Mouse (Mus musculus) frontal cortex, postnatal 36 days (tissue): ENCODE results near the gene Glud1.
"Not testable (repeated sequence)": the region's sequence is repeated elsewhere in the genome, so short reads cannot be mapped to it uniquely, and the experiment has no call there.

Experiments
- DNase-seq, 2 experiments: peaks; one replicate each; pipeline ENCODE4 v3.0.0; 2022; ENCODE audit warnings: low spot score in 2 of 2

The Glud1 gene

DNA sequence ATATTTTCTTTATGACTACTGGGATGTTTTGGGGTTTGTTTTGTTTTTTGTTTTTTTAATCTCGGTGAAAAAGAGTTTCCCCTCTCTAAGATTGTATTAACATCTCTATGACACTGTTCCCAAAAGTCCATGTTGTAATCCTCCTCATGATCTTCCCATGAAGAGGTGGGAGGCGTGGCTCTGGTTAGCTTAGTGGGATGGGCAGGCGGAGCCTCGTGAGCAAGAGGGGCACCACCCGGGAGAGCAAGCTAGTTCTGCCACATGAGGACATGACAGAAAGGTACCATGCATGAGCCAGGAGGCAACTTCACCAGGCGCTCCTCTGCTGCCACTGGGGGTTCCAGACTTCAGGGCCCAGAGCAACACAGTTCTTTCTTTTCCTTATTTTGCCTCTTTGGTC, 42.0 kb downstream of the Glud1 start:
- DNase-seq = no peak

DNA sequence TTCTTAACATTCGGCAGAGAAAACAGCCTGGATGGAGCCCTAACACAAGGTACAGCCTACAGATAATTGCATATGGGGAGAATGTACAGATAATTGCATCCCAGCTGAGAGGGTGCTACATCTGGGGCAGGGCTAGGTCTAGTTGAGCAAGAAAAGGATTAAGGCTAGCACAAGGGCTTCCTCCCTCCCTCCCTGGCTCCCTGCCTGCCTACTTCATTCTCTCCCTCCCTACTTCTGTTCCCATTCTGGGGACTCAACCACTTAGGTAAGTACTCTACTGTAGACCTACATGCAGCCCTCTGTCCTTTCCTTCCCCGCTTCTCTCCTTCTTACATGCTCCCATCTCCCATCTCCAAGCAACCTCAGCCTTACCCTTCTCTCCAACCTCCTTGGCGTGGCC, 42.8 kb downstream of the Glud1 start:
- DNase-seq = no peak

DNA sequence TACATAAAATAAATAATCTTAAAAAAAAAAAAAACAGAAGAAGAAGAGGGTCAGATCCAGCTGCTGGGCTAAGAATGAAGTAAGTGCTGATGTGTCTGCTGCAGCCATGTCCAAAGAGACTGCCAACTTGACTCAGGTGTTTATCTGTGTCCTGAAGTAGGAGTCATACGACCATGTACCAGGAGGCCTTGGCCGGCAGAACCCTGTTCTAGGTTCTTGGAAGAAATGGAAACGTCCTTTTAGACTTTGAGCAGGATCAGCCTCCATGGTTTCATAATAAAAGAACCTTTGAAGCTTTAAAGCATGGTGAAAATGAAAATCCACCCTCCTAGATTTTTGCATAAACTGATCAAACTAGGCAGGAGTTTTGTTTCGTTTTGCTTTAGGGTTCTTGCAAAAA, 43.9 kb downstream of the Glud1 start:
- no peak for DNase-seq

DNA sequence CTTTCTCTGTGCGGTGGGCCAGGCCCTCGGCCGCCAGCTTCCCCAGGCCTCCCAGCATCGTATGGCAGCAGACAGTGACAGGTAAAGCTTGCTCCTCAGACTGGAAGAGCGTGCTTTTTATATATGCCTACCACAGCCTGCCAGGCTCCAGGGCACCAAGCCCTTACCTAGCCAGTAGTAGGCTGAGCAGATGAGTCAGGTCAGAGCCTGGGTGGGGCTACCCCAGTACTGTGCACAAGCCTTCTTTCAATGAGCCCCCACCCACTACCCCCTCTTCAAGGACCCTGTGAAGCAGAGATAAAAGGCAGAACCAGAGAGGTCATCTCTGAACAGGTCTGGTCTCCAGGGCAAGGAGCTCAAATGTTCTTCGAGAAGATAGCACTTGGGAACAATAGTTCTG, 44.8 kb downstream of the Glud1 start, which contains the start of gene Fam25c:
Fam25c (minus strand) TSS at position 133 of the 400 bp plus-strand sequence.
- DNase-seq = no peak

DNA sequence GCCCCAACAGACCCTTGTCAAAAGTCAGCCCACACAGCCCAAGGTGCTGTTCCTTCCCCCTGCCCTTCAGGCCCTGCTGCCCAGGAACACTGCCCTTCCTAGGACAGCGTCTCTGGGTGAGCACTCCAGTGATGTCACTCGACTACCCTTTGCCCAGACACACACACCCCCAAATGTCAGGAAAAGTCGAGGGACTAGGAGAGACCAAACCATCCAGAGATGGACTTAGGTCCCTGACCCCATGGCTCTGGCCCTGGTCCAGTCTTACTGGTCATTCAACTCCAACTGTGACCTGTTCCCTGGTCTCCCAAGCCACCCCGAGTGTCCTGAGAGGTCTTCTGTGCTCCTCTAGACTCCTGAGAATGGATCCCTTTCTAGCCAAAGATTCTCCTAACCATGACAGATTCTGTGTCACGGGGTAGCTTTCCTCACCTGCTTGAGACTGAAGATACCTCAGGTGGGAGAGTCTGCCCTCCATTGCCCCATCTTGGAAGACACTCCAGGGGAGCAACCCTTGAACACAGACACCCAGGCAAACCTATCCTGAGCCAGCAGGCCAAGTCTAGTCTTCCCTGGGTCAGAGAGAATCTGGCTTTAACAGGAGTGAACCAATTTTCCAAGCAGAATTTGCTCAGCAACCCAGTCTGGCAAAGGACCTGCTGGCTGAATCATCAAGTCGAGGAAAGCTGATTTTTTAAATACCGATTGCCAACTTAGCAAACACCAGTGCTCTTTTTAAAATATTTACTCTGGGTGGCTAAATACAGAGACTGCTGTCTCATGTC, 47.3 kb downstream of the Glud1 start:
- peak in 1 of 2 experiments; percentile 28 for DNase-seq

DNA sequence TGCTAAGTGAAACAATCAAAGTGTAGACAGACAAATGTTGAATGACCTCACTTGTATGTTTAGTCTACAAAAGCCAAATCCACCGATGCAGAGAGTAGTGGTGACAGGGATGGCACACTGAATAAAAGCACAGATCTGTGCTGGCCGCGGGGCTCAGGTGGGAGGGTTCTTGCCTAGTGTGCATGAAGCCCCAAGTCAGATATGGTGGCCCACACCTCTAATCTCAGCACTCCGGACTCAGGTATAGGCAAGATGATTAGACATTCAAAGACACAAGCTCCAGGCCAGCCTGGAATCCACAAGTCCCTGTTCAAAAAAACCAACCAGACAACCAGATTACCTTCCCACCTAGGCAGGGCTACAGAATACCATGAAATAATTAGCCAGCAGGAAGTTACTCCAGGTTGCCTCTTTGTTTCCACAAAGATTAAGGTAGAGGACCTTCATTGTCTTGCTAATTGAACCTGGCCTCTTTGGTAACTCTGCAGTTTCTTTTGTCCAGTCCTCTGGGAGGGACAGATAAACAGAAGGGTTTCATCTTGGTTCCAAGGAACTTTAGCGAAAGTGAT, 49.2 kb downstream of the Glud1 start:
- DNase-seq = no peak

DNA sequence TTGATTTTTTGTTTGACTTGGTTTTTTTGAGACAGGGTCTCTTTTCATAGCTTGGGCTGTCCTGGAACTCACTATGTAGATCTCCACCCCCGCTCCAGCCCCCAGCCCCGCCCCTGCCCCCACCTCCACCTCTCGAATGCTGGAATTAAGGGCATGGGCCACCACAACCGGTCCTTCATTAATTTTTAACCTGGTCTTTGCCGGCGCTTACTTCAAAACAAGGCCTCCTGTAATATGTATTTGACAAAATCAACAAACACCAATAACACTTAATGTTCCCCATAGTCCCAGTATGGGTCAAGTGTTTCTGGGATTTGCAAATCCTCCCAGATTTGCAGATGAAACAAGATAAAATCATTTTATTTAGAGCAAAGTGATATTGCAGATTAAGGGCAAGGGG, 49.7 kb downstream of the Glud1 start:
- no peak for DNase-seq

DNA sequence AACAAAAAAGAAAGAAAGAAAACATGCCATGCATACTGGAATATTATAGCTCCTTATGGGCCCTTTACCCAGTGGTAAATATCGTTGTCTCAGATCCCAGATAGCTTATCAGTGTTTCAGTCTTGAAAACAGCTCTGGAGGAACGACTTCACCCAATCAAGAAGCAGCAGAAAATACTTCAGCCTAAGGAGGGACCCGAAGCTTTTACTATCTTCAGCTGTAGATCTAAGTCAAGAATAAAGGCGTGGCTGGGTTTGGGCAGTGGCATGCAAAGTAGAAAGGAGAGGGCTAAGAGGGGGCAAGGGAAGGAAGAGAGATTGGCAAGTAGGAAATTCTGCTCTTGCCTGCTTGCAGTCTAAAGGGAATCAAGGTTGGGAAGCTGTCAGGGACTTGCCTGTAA, 51.6 kb downstream of the Glud1 start:
- DNase-seq = no peak

DNA sequence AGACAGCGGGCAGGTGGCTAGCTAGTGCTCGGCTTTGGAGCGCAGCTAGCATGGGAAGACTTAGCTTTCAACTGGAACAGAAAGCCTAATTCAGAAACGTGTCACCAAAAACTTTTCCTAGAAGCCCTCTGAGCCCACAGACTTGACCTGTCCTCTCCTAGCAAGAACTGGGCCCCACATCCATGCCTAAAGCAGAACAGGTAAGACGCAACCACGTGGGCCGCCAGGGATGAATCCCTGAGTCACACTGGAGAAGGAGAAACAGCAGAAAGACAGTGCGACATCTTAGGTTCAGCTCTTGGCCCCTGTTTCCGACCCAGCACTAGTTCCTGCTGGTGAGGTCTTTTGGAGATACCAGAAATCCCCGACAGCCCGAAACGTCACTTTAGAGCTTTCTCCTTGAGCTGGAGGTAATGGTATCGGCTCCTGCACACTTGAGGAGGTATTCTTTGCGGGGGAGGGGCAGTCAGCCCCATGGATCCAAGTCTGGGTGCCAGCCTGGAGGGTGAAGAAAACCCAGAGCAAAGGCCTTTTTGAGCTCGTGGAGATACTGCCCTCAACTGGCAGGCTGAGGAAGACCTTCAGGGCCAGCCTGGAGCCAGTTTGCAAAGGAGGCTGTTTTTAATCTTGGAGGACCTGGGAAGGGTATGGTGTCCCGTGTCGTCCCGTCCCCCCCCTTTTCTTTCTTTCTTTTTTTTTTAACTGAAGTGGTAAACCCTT, 52.4 kb downstream of the Glud1 start:
- DNase-seq = peak; percentile 42 to 70

DNA sequence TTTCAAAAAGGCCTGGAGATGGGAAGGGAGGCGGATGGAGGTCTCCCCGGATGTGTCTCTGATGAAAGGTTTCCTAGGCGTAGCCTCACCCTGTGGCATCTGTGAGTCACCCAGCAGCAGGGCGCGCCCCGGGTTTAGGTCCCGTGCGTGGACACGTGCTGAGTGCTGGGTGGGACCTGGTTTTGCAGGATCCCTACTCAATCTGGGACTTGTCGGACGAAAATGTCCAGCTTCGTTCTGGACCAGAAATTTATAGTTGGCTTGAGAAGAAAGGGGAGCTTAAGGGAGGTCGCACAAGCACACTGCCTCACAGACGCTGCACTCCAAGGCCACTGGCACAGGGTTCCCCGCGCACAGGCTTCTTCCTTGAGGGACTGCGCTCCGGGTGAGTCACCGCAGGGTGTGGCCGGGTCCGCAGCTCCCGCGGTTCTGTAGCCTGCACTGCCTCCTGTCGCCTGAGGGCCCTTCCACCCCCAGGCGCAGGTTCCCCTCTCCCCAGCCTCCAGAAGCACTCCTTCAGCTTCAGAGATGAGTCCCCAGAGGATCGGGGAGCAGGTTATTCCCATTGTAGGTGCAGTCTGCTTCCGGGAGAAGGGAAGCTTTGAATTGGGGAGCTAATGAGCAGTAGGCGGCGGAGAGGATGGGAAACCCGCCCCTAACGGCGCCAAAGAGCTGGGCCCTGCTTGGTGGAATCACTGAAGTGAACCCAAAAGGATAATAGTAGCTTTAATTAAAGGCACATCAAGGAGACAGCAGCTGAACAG, 53.1 kb downstream of the Glud1 start:
- peak; percentile 48 to 49 for DNase-seq

DNA sequence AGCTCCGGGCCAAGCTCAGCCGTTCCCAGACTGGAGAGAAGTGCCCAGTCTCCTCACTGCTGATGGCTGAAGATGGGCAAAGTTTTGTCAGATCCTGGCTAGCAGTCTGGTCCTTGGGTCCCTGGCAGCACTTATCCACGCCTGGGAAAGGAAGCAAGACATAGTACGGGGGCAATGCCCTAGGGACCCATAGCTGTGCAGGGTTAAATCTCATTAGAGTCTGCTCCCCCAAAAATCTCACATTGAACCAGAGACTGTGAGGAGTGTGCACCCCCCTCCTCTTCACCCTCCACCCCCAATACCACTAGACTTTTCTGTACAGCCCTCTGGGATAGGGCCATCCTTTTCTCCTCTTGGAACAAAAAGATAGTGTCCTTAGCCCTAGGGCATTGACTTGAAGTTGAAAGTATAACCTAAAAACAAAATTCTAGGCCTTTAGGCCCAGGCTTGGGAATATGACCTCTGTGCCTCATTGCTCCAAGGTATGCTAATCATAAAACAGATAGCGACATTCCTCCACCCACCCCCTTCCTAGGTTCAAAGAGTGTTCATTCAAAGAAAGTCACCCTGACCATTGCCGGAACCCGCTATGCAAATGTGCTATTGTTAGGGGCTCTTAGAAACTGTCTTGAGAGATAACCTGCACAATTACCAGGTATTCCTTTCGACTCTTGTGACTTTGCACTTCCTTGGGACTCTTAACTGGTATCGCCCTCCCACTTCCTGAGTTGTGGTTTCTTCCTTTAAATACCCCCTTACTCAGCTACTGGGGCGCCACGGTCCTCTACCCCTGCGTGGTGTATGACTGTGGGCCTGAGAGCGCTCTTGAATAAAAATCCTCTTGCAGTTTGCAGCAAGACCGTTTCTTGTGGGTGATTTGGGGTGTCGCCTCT, 54.0 kb downstream of the Glud1 start:
- not testable (repeated sequence) for DNase-seq

DNA sequence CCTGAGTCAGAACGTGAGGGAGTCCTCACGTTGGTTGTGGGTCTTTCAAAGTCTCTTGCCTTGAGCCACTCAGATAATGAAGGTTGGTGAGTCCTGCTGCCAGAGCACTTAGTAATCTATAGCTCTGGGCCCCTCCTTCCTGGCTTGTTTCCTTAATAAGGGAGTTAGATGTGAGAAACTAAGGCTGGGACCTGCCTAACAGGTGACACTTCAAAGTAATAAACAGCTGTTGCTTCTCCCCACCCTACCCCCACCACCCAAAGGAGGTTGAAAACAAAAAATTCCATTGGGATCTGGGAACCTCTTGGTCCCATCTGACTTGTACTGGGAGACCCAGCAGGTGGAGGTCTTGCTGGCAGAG, 54.6 kb downstream of the Glud1 start:
- DNase-seq = no peak

DNA sequence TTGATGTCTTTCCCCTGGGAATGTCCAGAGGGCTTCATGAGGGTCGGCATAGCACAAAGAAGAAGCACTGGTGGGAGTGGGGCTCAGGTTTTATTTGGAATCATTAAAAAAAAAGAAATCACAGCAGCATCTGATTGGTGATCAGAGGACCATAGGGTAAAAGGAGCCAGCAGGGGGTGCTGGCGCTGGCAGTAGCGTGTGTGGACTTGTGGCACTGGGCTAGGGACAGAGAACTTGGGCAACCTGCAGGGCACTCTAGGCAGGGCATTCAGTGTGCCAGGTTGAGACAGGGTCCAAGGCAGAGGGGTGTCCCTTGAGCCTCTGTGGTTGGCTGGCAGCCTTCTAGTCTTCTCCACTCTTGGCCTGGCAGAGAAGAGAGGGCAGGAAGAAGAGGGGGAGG, 59.7 kb downstream of the Glud1 start:
- DNase-seq = no peak

DNA sequence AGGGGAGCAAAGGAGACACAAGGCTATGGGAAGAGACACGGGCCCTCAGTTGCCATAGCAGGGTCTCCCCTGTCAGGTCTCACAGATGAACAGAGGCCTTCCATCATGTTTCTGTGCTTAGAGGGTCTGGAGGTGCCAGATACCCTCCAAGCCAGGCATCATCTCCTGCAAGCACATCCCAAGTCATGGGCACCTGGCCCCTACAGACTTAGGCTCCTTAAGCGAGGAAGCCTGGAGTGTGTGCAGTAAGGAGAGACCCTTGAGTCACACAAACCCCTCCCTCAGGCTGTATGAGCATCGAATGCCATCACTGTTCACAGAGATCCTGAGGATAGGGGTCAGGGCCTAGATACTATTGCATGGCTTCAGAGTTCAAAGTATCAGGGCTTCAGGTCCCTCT, 60.4 kb downstream of the Glud1 start:
- no peak for DNase-seq

DNA sequence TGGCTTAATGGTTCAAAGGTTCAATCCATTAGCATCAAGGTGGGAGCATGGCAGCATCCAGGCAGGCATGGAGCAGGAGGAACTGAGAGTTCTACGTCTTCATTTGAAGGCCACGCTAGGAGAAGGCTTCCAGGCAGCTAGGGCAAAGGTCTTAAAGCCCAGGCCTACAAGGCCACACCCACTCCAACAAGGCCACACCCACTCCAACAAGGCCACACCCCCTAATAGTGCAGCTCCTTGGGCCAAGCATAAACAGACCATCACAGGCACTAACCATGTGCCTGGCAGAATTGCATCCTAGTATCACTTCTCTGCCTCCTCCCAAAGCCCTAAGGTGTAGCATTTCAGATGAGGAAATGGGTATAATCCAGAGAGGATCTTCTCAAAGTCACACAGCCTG, 61.2 kb downstream of the Glud1 start:
- no peak for DNase-seq

DNA sequence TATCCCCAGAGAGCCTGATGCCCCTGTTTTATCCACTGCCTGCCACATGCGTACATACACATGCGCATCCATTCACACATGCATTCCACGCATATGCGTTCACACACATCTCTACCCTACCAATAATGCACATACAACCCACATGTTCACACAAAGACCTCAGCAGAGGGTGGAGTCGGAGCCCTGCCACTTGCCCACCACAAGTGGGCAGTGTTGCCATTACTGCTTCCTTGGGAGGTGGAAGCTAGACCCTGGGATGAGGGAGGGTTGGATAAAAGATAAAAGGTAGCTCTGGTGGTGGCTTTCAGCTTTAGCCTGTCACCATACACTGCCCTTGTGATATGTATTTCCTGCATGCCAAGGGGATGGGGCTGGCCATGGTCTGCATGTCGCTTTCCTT, 62.1 kb downstream of the Glud1 start:
- DNase-seq = peak; percentile 47 to 54

DNA sequence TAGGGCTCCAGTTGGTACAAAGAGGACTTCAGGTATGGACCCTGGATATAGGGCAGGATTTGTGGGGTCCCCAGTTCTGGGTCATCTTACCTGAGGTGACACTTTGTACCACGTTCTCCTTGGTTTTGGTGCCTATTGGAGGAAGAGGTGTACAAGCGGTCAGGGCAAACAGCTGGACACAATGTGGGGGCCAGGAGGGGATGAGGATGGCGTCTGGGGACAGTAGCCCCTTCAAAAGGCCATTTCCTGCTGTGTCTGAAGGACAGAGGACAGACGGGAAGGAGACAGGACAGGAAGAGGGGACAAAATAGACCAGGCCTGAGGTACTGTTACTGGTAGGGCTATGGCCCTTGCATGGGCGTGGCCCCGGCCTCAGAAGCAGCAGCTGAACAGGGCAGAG, 63.1 kb downstream of the Glud1 start:
- no peak for DNase-seq

DNA sequence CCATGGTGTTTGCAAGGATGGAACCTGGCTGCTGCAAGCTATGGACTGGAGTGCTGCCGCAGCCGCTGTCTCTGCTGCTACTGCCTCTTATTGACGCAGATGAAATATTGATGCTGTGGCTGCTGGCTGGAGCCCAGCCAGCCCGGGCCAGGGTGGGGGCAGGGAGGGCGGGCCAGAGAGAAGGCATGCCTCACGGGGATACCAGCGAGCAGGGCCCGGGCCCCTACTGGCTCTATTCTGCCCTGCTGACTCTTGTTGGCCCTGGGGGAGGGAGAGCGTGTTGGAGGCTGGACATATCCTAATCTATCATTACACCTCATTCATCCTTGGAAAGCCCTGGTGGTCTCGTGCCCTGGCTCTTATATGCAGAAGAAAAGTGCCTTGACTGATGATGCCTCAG, 64.0 kb downstream of the Glud1 start, which contains the start of gene Sncg:
Sncg (minus strand) TSS at position 213 of the 400 bp plus-strand sequence.
- no peak for DNase-seq

DNA sequence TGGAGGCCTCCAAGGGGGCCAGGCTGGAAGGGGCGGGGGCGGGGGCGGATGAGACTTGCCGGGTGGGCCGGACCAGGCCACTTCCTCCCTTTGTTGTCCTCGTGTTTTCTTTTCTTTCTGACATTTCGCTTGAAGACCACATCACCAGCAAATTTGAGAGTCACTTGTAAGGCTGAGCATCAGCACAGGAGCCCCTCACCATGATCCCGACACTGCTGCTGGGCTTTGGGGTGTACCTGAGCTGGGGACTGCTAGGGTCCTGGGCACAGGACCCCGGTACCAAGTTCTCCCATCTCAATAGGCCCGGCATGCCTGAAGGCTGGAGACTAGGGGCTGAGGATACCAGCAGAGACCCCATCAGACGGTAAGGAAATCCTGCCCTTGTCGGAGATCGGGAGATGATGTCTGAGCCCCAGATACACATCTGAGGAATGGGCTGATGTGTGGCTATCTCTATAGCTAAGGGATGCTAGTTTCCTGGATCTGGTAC, 64.9 kb downstream of the Glud1 start, which contains the start of gene Mmrn2:
Mmrn2 (plus strand) TSS at position 51 of the 490 bp plus-strand sequence.
- no peak for DNase-seq

DNA sequence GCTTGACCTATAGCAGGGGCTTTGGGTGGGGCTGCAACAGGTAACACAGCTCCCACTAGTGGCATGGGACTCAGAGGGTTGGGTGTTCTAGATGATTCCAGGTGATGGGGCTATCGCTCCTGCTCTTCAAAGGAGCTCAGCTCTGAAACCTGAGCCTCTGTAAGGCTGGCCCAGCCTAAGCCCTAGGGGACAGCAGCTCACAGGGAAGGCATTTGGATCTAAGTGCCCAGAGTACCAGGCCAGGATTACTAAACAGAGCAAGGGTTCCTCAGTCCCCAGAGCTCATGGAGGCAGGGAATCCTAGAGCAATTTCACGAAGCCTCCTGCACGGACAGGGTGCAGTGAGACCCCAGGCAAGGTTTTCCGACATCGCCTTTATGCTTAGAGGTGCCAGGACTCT, 65.4 kb downstream of the Glud1 start:
- no peak for DNase-seq

DNA sequence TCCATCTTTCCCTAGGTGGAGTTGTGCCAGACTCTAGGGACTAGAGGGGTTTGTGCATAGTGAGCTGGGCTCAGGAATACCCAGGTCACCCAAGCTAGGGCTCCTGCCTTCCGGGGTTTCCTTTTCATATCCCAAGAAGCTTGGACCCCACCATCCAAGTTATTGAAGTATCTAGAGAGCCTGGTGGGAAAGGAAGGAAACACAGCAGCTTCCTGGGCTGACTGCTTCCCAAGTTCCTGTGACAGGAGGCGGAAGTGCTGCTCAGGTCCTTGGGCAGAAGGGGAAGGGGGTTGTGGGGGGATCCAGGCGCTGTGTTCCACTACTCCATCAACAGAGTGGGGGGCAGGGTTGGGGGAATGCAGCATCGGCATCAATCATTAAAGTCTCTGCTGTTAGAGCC, 66.6 kb downstream of the Glud1 start:
- no peak for DNase-seq
